Mouse (Mus musculus) hindbrain, embryonic 16.5 days (tissue): Measurements from ENCODE around the gene Chpt1. TPM values are rescaled to one million over a fixed set of nuclear protein-coding genes. Genes with fewer than 3 reads are reported as not detected.

ENCODE experiments used
- ATAC-seq: fragments of 200-750 bp; cut with Nextera tagmentation; 2 replicates; pipeline ENCODE4 v1.8.0; 2017; ENCODE audit warnings: moderate TSS enrichment, moderate library complexity
- H3K27ac ChIP-seq: fragments of 300-500 bp; sonication (generic); 2 replicates; pipeline ENCODE4 v1.5.1; 2014; ENCODE audit warnings: low read depth, mild to moderate bottlenecking, control low read depth, low read length, moderate library complexity
- H3K27me3 ChIP-seq: fragments of 300-500 bp; sonication (generic); replicated peaks from 2 replicates; pipeline ENCODE4 v1.6.1; 2014; ENCODE audit warnings: low read length; ENCODE audit not compliant: control insufficient read depth, insufficient read depth
- H3K36me3 ChIP-seq: fragments of 300-500 bp; sonication (generic); 2 replicates; pipeline ENCODE4 v1.6.1; 2014; ENCODE audit warnings: mild to moderate bottlenecking, low read length, moderate library complexity, mixed read lengths; ENCODE audit not compliant: control insufficient read depth, insufficient read depth
- H3K4me1 ChIP-seq: fragments of 300-500 bp; sonication (generic); 2 replicates; pipeline ENCODE4 v1.6.1; 2014; ENCODE audit warnings: low read depth, low read length; ENCODE audit not compliant: control insufficient read depth, insufficient read depth
- H3K4me2 ChIP-seq: fragments of 300-500 bp; sonication (generic); 2 replicates; pipeline ENCODE4 v1.6.1; 2014; ENCODE audit warnings: mild to moderate bottlenecking, low read length, control low read depth, moderate library complexity
- H3K4me3 ChIP-seq: fragments of 300-500 bp; sonication (generic); 2 replicates; pipeline ENCODE4 v1.5.1; 2014; ENCODE audit warnings: mild to moderate bottlenecking, low read length, control low read depth, moderate library complexity
- H3K9ac ChIP-seq: fragments of 300-500 bp; sonication (generic); 2 replicates; pipeline ENCODE4 v1.6.1; 2014; ENCODE audit warnings: low read depth, mild to moderate bottlenecking, control low read depth, low read length, moderate library complexity
- H3K9me3 ChIP-seq: fragments of 300-500 bp; sonication (generic); 2 replicates; pipeline ENCODE4 v1.6.1; 2014; ENCODE audit warnings: mild to moderate bottlenecking, low read length, moderate library complexity; ENCODE audit not compliant: control insufficient read depth
- whole genome bisulfite sequencing: fragments of 180-500 bp; shearing (Covaris S2); extraction: QIAGEN DNeasy Blood & Tissue Kit; methylation state at CpG from one replicate; pipeline ENCODE4 v1.1.7; 2014; 5-methylcytosine and 5-hydroxymethylcytosine counted together
- polyA plus RNA-seq: library from polyadenylated mRNA; unstranded; fragments of >200 nt; fragmentation: Nextera tagmentation; extraction: Ambion mirVana; gene quantifications from 2 replicates; pipeline ENCODE4 v1.2.1, GENCODE M21; 2015

The Chpt1 gene
- polyA plus RNA-seq, 1 experiment from 2014 or later, result 11.6 TPM

DNA sequence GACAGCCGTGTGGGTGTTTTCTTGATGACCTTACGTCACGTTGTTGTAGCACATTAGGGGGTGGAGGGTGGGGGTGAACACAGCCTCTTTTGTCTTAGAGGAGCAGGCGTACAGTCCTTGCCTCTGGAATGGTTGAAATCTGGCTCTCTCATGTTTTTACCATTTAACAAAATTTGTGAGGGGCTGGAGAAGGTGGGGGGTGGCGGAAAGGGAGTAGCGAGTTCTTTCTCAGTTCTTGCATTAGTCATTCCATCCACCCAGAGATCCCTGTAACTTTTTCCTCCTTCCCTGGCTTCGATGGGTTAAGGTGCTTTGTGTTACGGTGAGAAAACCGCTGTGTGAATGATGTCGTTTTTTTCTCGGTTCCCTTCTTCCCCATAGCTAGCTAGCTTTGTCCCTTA is 83.7 kb downstream of the Chpt1 start:
- 73% methylated on average over 11 of the region's 11 CpGs for WGBS
- Histone ChIP-seq H3K27ac (no peak overlapping the region), H3K36me3 (peaks cover 7% of the 10 kb centered on the region), H3K9ac (no peak overlapping the region), H3K4me3 (no peak overlapping the region), H3K27me3 (no peaks in the 10 kb centered on the region), H3K9me3 (no peaks in the 10 kb centered on the region), H3K4me1 (no peaks in the 10 kb centered on the region), H3K4me2 (no peak overlapping the region)
- no peak for ATAC-seq

DNA sequence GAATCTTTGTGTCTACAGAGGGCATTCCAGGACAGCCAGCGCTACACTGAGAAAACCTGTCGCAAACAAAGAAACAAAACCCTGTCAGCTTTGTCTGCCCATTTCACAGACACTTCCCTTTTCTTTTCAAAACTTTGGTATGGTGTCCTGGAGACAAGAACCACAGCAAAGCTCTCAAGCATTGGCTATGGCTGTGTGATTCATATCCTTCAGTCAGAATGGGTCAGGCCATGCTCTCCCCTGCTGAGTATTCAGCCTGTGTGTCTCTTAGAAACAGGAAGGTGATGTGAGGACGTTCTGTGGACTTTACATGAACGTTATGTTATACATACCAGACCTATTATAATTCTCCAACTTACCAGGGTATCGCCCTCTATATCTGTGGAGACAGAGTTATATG is 86.2 kb downstream of the Chpt1 start:
- ATAC-seq, result no peak
- Histone ChIP-seq H3K4me1 (no peaks in the 10 kb centered on the region), H3K36me3 (peaks cover 12% of the 10 kb centered on the region), H3K9ac (no peak overlapping the region), H3K4me2 (no peak overlapping the region), H3K9me3 (no peaks in the 10 kb centered on the region), H3K27me3 (no peaks in the 10 kb centered on the region), H3K27ac (no peak overlapping the region), H3K4me3 (no peak overlapping the region)
- WGBS, result 82% methylated on average over 5 of the region's 5 CpGs

DNA sequence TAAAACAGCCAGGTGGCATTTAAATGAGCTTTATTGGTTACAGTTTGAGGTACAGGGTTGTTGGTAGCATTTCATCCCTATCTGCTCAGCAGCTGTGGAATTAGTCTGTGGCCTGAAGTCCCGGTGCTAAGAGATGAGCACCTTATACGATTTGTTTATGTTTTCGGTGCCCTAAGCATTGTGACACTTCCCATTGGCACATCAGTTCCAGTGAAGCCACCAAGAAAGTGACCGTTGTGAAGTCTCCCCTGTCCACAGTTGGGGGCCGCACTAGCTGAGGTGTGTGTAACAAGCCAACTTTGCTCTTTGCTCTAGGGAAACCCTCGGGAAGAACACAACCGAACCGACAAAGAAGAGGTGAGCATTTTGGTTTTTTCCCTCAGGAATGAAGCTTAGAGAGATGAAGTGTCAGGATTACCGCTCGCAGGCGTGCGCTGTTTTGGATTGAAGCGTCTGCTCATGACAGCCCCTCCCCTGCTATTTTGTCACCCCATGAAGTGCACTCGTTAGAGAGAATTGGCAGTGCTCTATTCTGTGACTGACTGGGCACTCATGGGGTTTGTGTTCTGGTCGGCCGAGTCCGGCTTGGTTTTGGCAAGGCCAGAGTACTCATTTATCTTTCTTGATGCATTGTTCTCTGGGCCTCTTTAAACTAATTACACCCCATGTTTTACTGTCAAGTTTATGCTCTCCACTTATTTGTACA is 91.4 kb downstream of the Chpt1 start:
- no peaks in the 10 kb centered on the region for H3K27me3 ChIP-seq
- no peak overlapping the region for H3K27ac ChIP-seq
- WGBS, result 66% methylated on average over 17 of the region's 17 CpGs
- H3K4me3 ChIP-seq, result no peak overlapping the region
- no peak overlapping the region for H3K4me2 ChIP-seq
- no peak overlapping the region for H3K9ac ChIP-seq
- ATAC-seq, result peak; percentile 65; the same call in 1 of the 2 replicates
- H3K36me3 ChIP-seq, result peaks cover 10% of the 10 kb centered on the region; the same call in 1 of the 2 replicates
- no peaks in the 10 kb centered on the region for H3K9me3 ChIP-seq
- no peaks in the 10 kb centered on the region for H3K4me1 ChIP-seq

DNA sequence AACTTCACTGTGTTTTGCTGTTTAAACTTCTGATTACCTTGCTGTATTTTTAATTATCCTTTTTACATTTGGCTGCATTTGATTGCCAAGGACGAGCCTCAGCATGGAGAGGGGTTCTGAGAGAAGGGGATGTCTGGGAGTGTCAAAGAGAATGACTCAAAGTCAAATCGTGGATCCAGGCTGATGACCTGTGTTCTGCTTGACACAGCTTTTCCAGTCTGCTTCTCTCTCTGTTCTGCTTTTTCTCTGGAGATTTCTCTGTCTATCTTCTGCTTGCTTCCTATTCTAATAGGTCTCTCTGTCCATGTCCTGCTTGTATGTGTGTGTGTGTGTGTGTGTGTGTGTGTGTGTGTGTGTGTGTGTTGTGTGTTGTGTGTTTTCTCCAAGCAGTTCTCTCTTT is 94.1 kb downstream of the Chpt1 start:
- WGBS, result 72% methylated on average over 2 of the region's 2 CpGs
- Histone ChIP-seq H3K27me3 (no peaks in the 10 kb centered on the region), H3K4me1 (no peaks in the 10 kb centered on the region), H3K4me3 (no peak overlapping the region), H3K9me3 (no peaks in the 10 kb centered on the region), H3K4me2 (no peak overlapping the region), H3K9ac (no peak overlapping the region), H3K36me3 (peaks cover under 1% of the 10 kb centered on the region; the same call in 1 of the 2 replicates), H3K27ac (no peak overlapping the region)
- no peak for ATAC-seq

DNA sequence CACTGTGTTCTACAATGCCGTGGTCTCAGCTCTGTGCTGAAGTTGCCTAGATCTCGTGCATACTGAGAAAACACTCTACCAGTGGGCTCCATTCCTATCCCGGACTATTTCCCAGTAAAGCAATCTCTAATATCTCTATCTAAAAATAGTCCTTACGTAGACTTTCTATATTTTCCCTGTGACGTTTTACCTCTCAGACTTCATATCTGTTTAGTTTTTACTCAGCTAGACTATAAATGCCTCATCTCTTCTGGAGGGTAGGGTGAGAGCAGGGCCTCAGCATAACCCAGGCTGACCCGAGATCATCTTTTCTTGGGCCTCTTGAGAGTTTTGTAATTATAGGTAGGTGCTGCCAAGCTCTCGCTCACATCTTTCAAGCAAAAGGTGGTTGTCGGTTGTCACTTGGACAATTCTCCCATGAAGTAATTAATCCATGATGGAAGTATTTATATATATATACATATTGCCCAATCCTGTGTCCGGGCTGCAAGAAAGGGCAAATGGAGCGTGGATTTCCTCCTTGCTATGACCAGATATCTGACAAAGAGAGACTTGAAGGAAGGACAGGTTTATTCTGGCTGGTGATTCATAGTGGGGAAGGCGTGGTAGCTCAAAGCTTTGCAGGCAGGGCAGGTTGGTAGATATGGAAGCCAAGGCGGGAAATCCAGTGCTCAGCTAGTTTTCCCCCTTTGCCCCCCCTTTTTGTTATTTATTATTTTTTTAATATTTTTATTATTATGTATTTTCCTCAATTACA is 95.8 kb downstream of the Chpt1 start:
- no peaks in the 10 kb centered on the region for H3K36me3 ChIP-seq
- H3K9ac ChIP-seq, result no peak overlapping the region
- no peak overlapping the region for H3K27ac ChIP-seq
- 96% methylated on average over 12 of the region's 12 CpGs for WGBS
- no peaks in the 10 kb centered on the region for H3K9me3 ChIP-seq
- ATAC-seq, result no peak
- no peak overlapping the region for H3K4me3 ChIP-seq
- H3K4me2 ChIP-seq, result no peak overlapping the region
- no peaks in the 10 kb centered on the region for H3K4me1 ChIP-seq
- H3K27me3 ChIP-seq, result no peaks in the 10 kb centered on the region

DNA sequence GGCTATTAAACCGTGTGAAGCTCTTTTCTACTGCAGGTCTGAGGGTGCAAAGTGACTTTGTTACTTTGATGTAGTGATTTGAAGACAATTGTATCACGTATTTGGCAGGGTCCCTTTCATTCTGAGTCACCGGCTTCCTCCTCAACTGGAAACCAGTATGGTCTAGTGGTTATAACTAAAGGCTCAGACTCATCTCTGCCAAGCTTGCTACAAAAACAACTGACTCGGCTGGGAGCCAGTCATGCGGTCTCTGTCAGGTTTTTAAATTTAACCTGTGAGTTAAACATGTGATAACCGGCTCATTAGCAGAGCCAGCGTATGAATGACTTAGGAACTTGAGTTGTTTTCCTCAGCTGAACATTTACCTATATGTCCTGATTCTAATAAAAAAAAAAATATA is 98.1 kb downstream of the Chpt1 start:
- H3K4me1 ChIP-seq, result no peaks in the 10 kb centered on the region
- WGBS, result 71% methylated on average over 7 of the region's 7 CpGs
- H3K4me3 ChIP-seq, result no peak overlapping the region
- no peak overlapping the region for H3K9ac ChIP-seq
- H3K27ac ChIP-seq, result no peak overlapping the region
- H3K27me3 ChIP-seq, result no peaks in the 10 kb centered on the region
- 0 out of 2 replicates have a peak, but pooled peaks cover 4% of the 10 kb centered on the region for H3K36me3 ChIP-seq
- no peak for ATAC-seq
- H3K9me3 ChIP-seq, result no peaks in the 10 kb centered on the region
- H3K4me2 ChIP-seq, result no peak overlapping the region

DNA sequence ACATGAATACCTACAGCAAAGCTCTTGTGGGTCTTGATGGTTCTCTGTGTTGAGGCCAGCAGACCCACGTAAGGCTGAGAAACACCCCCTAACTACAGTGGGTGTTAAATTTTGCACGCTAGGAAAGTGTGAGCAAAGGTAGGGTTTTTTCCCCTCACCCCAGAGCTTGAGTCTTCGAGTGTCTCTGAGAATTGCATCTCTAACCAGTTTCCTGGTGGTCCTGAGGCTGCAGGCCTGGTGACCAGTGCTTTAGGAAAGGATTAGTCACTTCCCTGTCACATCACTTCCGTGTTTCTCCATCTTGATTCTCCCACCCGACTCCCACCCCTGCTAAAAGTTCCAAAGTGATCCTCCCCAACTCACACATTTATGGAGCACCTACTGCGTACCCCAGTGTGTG is 99.7 kb downstream of the Chpt1 start:
- no peak overlapping the region for H3K9ac ChIP-seq
- H3K36me3 ChIP-seq, result 0 out of 2 replicates have a peak, but pooled peaks cover 4% of the 10 kb centered on the region
- H3K4me3 ChIP-seq, result no peak overlapping the region
- no peak for ATAC-seq
- WGBS, result 92% methylated on average over 6 of the region's 6 CpGs
- no peaks in the 10 kb centered on the region for H3K9me3 ChIP-seq
- H3K27ac ChIP-seq, result no peak overlapping the region
- no peak overlapping the region for H3K4me2 ChIP-seq
- no peaks in the 10 kb centered on the region for H3K27me3 ChIP-seq
- no peaks in the 10 kb centered on the region for H3K4me1 ChIP-seq

DNA sequence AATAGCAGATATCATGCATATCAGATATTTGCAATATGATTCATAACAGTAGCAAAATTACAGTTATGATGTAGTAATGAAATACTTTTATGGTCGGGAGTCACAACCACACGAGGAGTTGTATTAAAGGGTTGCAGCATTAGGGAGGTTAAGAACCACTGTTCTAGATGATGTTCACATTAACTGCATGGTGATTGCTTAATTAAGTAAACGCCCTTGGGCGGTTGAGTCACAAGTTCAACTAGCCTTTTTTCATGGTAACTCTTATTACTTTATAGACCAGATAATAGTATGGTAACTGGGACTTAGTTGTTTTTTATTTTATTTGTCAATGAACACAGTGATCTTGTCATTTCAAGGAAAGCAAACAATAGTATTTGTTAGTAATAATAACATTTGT is 100.9 kb downstream of the Chpt1 start:
- H3K36me3 ChIP-seq, result 0 out of 2 replicates have a peak, but pooled peaks cover 4% of the 10 kb centered on the region
- H3K27ac ChIP-seq, result no peak overlapping the region
- no peak overlapping the region for H3K9ac ChIP-seq
- H3K4me2 ChIP-seq, result no peak overlapping the region
- H3K9me3 ChIP-seq, result no peaks in the 10 kb centered on the region
- no peaks in the 10 kb centered on the region for H3K4me1 ChIP-seq
- 99% methylated on average over 4 of the region's 4 CpGs for WGBS
- H3K27me3 ChIP-seq, result no peaks in the 10 kb centered on the region
- ATAC-seq, result no peak
- H3K4me3 ChIP-seq, result no peak overlapping the region
